Mouse (Mus musculus): ENCODE results near the gene Otulin.

- TF ChIP-seq CTCF (IDR thresholded peaks at IDR 0.05; ENCODE audit: borderline replicate concordance, control insufficient read depth, extremely low read depth, insufficient read depth, low read length, poor library complexity), result no peak
- TF ChIP-seq POLR2A (IDR thresholded peaks at IDR 0.05; ENCODE audit: control insufficient read depth, extremely low read depth, insufficient read depth, low read length, poor library complexity), result no peak
Observed at GRCm38 (mm10) chr15:27676211-27676610, 45.7 kb upstream of the Otulin start.
